Comparison of ENCODE assay signal across 28 mouse cellular contexts in genomic region chr10:94601034-94601433, GRCm38 (mm10).
DNase-seq lines count a peak whose midpoint lies in the region; ATAC-seq and TF ChIP-seq lines count a peak whose summit lies in the region.
"Had no signal": no experiment of that assay in that cellular context is flagged by ENCODE, and none has a peak within 500 bp of the region (broad histone marks: within the 10 kb centered on the region; RNA-seq: fewer than 3 reads in every experiment).

No protein-coding gene starts in this region.

- 0 out of 2 replicates have a peak, but pooled peaks cover 2% of the 10 kb centered on the region for H3K4me1 ChIP-seq in G1E (ENCODE audit: insufficient read depth, low read depth, low read length)
- H3K4me1 ChIP-seq in intestine, embryonic 15.5 days (replicated peaks), result no peaks in the 10 kb centered on the region
- H3K4me1 ChIP-seq in midbrain, postnatal 0 days (ENCODE audit: insufficient read depth, low read length), result no peaks in the 10 kb centered on the region
- H3K4me1 ChIP-seq: heart, embryonic 12.5 days; heart, embryonic 15.5 days; hindbrain, embryonic 13.5 days had no signal

- 88% methylated on average over 6 of the region's 6 CpGs for WGBS in intestine, embryonic 15.5 days
- 89% methylated on average over 6 of the region's 6 CpGs for WGBS in midbrain, postnatal 0 days

- no peak overlapping the region for H3K4me2 ChIP-seq in intestine, embryonic 15.5 days (replicated peaks)
- H3K4me2 ChIP-seq in midbrain, postnatal 0 days (ENCODE audit: low read depth, low read length, poor library complexity, severe bottlenecking), result no peak overlapping the region
- H3K4me2 ChIP-seq: heart, embryonic 12.5 days; heart, embryonic 15.5 days; hindbrain, embryonic 13.5 days had no signal

- no peak overlapping the region for H3K9ac ChIP-seq in intestine, embryonic 15.5 days
- H3K9ac ChIP-seq in midbrain, postnatal 0 days (replicated peaks; ENCODE audit: low read length, poor library complexity, severe bottlenecking), result no peak overlapping the region
- H3K9ac ChIP-seq: forebrain, postnatal 0 days; heart, embryonic 12.5 days; heart, embryonic 15.5 days; hindbrain, embryonic 13.5 days had no signal

- TF ChIP-seq CTCF in G1E (IDR thresholded peaks at IDR 0.05; ENCODE audit: low read depth, low read length), result no peak
- TF ChIP-seq CTCF in midbrain, postnatal 0 days (IDR thresholded peaks at IDR 0.05), result no peak

- no peak overlapping the region for H3K4me3 ChIP-seq in G1E (ENCODE audit: low read depth, low read length)
- no peak overlapping the region for H3K4me3 ChIP-seq in intestine, embryonic 15.5 days (replicated peaks)
- H3K4me3 ChIP-seq in midbrain, postnatal 0 days (ENCODE audit: low read depth, low read length), result no peak overlapping the region
- H3K4me3 ChIP-seq: forebrain, embryonic 10.5 days; gastrocnemius, adult 2 months; heart, embryonic 12.5 days; heart, embryonic 15.5 days; hindbrain, embryonic 10.5 days; hindbrain, embryonic 13.5 days had no signal

- DNase-seq in G1E (ENCODE audit: low spot score), result no peak
- peak; percentile 31 for DNase-seq in c-Kit-positive CD71-negative TER-119-negative erythroid progenitor cells, embryonic 14.5 days (ENCODE audit: low read depth)
- DNase-seq in splenic B cell, adult 2 months (ENCODE audit: low read depth, low spot score), result peak; percentile 40
- DNase-seq in midbrain, postnatal 0 days (ENCODE audit: low spot score), result no peak
- DNase-seq in lung, adult 18-20 months, result no peak
- no peak for DNase-seq in urinary bladder, postnatal 14 days (ENCODE audit: low spot score)
- DNase-seq: adrenal gland, postnatal 10 days; adrenal gland, postnatal 36 days; cerebellum, adult 11 months; cerebellum, adult 2 months; cerebellum, adult 9-11 months; cerebellum, postnatal 25 days; forebrain, postnatal 0 days; gastrocnemius, adult 2 months; gastrocnemius, postnatal 14 days; heart, adult 18-20 months; heart, postnatal 10 days; heart, postnatal 36 days had no signal

- peaks cover 38% of the 10 kb centered on the region for H3K27me3 ChIP-seq in G1E (ENCODE audit: insufficient read depth, low read length)
- H3K27me3 ChIP-seq in splenic B cell, adult 2 months (ENCODE audit: control insufficient read depth, insufficient read depth, low read length, poor library complexity, severe bottlenecking), result no peaks in the 10 kb centered on the region
- no peaks in the 10 kb centered on the region for H3K27me3 ChIP-seq in intestine, embryonic 15.5 days (replicated peaks)
- no peaks in the 10 kb centered on the region for H3K27me3 ChIP-seq in midbrain, postnatal 0 days (ENCODE audit: insufficient read depth, low read length)
- H3K27me3 ChIP-seq: heart, embryonic 12.5 days; heart, embryonic 15.5 days; hindbrain, embryonic 13.5 days; Patski had no signal

- no peaks in the 10 kb centered on the region for H3K36me3 ChIP-seq in G1E (replicated peaks)
- no peaks in the 10 kb centered on the region for H3K36me3 ChIP-seq in splenic B cell, adult 2 months (ENCODE audit: control insufficient read depth, insufficient read depth, low read length, poor library complexity, severe bottlenecking)
- no peaks in the 10 kb centered on the region for H3K36me3 ChIP-seq in intestine, embryonic 15.5 days
- no peaks in the 10 kb centered on the region for H3K36me3 ChIP-seq in midbrain, postnatal 0 days (ENCODE audit: insufficient read depth, low read length)
- H3K36me3 ChIP-seq: forebrain, embryonic 10.5 days; heart, embryonic 12.5 days; heart, embryonic 15.5 days; hindbrain, embryonic 10.5 days; hindbrain, embryonic 13.5 days had no signal

- H3K27ac ChIP-seq in intestine, embryonic 15.5 days, result no peak overlapping the region
- H3K27ac ChIP-seq in midbrain, postnatal 0 days (ENCODE audit: low read depth, low read length), result no peak overlapping the region
- H3K27ac ChIP-seq: forebrain, embryonic 10.5 days; gastrocnemius, adult 2 months; heart, embryonic 15.5 days; hindbrain, embryonic 10.5 days; hindbrain, embryonic 13.5 days had no signal

- no peaks in the 10 kb centered on the region for H3K9me3 ChIP-seq in G1E (replicated peaks)
- H3K9me3 ChIP-seq in intestine, embryonic 15.5 days, result no peaks in the 10 kb centered on the region
- no peaks in the 10 kb centered on the region for H3K9me3 ChIP-seq in midbrain, postnatal 0 days (ENCODE audit: low read length)
- H3K9me3 ChIP-seq: heart, embryonic 15.5 days; hindbrain, embryonic 10.5 days; hindbrain, embryonic 13.5 days had no signal

- ATAC-seq in G1E (ENCODE audit: extremely low read depth, insufficient number of reproducible peaks, low FRiP score, poor library complexity, severe bottlenecking), result peak; percentile 54
- peak; percentile 71 for ATAC-seq in megakaryocyte, adult 5-6 weeks (ENCODE audit: poor library complexity, severe bottlenecking)
- ATAC-seq in intestine, embryonic 15.5 days, result no peak
- no peak for ATAC-seq in midbrain, postnatal 0 days (ENCODE audit: low FRiP score)
- ATAC-seq: forebrain, embryonic 14.5 days; forebrain, postnatal 0 days; hindbrain, embryonic 16.5 days; Patski had no signal

Comparison
In these comparisons a context has a peak if more than half of its experiments do, and no peak if none do; other contexts are left out.
1. ATAC-seq: peak in G1E (single experiment) and megakaryocyte, adult 5-6 weeks (single experiment); none in intestine, embryonic 15.5 days (single experiment) and midbrain, postnatal 0 days (single experiment).
2. DNase-seq: peak in c-Kit-positive CD71-negative TER-119-negative erythroid progenitor cells, embryonic 14.5 days (single experiment) and splenic B cell, adult 2 months (single experiment); none in G1E (single experiment), midbrain, postnatal 0 days (single experiment), lung, adult 18-20 months (0 of 2) and urinary bladder, postnatal 14 days (single experiment).